Mouse (Mus musculus): ENCODE results near the gene 2310002L09Rik. TPM values are rescaled to one million over a fixed set of nuclear protein-coding genes. Genes with fewer than 3 reads are reported as not detected.
"Not testable (repeated sequence)": the region's sequence is repeated elsewhere in the genome, so short reads cannot be mapped to it uniquely, and the experiment has no call there.

Gene 2310002L09Rik
- not detected for polyA plus RNA-seq (2017; shearing (Covaris generic))

GRCm38 (mm10) chr4:73950375-73950896 lies at the start of gene 2310002L09Rik:
2310002L09Rik (minus strand) TSS chr4:73950846.
- no peak for ATAC-seq

- no peak for ATAC-seq
These were observed 29.8 kb upstream of the 2310002L09Rik start for GRCm38 (mm10) chr4:73980454-73980853.

- not testable (repeated sequence) for ATAC-seq
These were observed 30.0 kb downstream of the 2310002L09Rik start, which contains the start of gene Gm11756 for GRCm38 (mm10) chr4:73920660-73921059. Gm11756 (minus strand) TSS chr4:73920760.

GRCm38 (mm10) chr4:73905853-73906252 lies 44.8 kb downstream of the 2310002L09Rik start, which contains the start of gene Gm13871:
Gm13871 (minus strand) TSS chr4:73905953.
- ATAC-seq: not testable (repeated sequence)

GRCm38 (mm10) chr4:73891012-73891411 lies 59.6 kb downstream of the 2310002L09Rik start, which contains the start of gene Gm11757:
Gm11757 (minus strand) TSS chr4:73891112.
- ATAC-seq: not testable (repeated sequence)

Other genes with a start within 250 kb of the 2310002L09Rik start
- gene Rasef, start 159.9 kb downstream of the 2310002L09Rik start, polyA plus RNA-seq (2017; shearing (Covaris generic)): not detected
- not detected for gene Gm11758, start 74.6 kb downstream of the 2310002L09Rik start, polyA plus RNA-seq (2017; shearing (Covaris generic))
- not detected for gene Gm11757, start 59.7 kb downstream of the 2310002L09Rik start, polyA plus RNA-seq (2017; shearing (Covaris generic))
- gene Gm13871, start 44.9 kb downstream of the 2310002L09Rik start, polyA plus RNA-seq (2017; shearing (Covaris generic)): not detected
- gene Gm11756, start 30.1 kb downstream of the 2310002L09Rik start, polyA plus RNA-seq (2017; shearing (Covaris generic)): not detected
- not detected for gene Frmd3, start 62.6 kb upstream of the 2310002L09Rik start, polyA plus RNA-seq (2017; shearing (Covaris generic))